Mouse (Mus musculus): ENCODE measurements around the gene Ppm1h. TPM values are rescaled to one million over a fixed set of nuclear protein-coding genes. Genes with fewer than 3 reads are reported as not detected.
A peak's percentile ranks its signal among the peaks of the same experiment; 100 is the strongest.

Ppm1h gene
- polyA plus RNA-seq, 1 experiment from 2014 or later: 10.7 TPM

DNA sequence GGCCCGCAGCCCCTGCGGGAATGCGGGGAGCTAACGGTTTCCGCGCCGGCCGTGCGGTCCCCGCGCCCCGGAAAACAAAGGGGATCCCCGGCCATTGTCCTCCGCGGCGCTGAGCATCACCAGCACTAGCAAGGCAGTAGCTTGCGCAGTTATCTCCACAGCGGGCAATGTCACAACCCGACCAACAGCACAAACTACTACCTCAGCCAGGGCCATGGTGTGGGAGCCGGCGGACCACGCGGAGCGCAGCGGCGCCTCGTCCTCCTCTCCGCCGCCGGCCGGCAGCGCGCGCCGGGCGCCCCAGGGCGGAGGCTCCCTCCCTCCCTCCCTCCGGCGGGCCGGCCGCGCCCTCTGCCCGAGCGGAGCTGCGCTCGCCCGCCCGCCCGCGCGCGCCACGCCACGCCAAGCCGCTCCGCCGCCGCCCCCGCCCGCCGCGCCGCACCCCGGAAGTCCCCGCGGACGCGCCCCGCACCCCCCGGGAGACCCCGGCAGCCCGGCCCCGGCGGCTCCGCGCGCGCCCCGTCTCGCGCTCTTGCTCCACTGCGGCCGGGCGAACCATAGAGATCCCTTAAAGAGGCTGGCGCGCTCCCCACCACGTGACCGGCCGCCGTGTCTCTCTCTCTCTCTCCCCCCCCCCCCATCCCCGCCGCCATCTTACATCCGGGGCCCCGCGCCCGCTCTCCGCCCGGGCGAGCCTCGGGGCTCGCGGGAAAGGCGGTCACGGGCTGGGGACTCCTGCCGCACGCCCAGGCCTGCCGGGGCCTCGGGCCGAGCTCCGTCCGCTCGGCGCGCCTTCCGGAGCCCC lies 307.2 kb downstream of the Ppm1h start:
- 0% methylated on average over 78 of the region's 115 CpGs for WGBS
- Histone ChIP-seq H3K9me3 (no peaks in the 10 kb centered on the region), H3K36me3 (0 out of 2 replicates have a peak, but pooled peaks cover 3% of the 10 kb centered on the region), H3K27me3 (no peaks in the 10 kb centered on the region), H3K4me2 (replicated peaks) (peak overlapping the region; percentile 64), H3K4me3 (peak overlapping the region; percentile 75), H3K4me1 (peaks cover 43% of the 10 kb centered on the region), H3K27ac (replicated peaks) (peak overlapping the region; percentile 99), H3K9ac (replicated peaks) (peak overlapping the region; percentile 91)
- ATAC-seq (replicated peaks): peak; percentile 85

DNA sequence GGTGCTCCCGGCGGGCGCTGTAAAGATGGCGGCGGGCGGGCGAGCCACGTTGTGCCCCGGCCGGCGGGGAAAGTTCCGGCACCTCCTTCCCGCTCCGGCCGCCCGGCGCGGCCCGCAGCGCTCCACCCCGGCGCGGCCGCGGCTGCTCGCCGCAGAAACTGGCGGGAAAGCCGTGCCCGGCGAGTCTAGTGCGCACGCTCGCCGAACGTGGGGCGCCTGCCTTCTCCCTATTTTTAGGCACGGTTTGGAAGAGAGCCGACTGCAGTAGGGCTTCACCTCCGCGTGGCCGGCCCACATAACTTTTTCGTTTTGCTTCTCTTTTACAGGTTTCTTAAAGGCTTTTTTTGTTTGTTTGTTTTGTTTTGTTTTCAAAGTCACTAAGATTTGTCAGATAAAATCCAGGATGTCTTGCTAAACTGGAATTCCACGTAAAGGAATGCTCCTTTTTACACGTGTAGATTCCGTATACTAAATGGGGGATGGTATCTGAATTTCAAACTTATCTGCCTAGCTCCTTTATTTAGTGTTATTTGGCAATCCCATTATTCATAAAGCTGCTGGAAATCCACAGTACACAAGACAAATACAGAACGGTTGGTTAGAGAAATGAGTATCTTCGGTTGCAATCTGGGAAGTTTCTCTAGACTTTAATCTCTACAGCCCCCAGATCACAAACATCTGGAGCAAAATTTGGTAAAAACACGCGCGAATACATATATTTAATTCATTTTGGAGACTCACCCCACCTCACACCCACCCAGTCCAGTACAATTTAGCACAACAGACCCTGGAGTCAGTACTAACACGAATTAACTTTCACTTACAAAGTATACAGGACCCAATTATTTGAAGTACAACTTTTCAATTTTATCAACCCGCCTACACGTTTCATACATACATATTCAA lies 308.0 kb downstream of the Ppm1h start:
- WGBS: 10% methylated on average over 54 of the region's 54 CpGs
- peak; percentile 81 for ATAC-seq (replicated peaks)
- H3K4me3 ChIP-seq: peak overlapping the region; percentile 75
- H3K27me3 ChIP-seq: no peaks in the 10 kb centered on the region
- H3K36me3 ChIP-seq: 0 out of 2 replicates have a peak, but pooled peaks cover 6% of the 10 kb centered on the region
- H3K27ac ChIP-seq (replicated peaks): peak overlapping the region; percentile 99
- peak overlapping the region; percentile 64 for H3K4me2 ChIP-seq (replicated peaks)
- peak overlapping the region; percentile 91 for H3K9ac ChIP-seq (replicated peaks)
- H3K9me3 ChIP-seq: no peaks in the 10 kb centered on the region
- peaks cover 48% of the 10 kb centered on the region for H3K4me1 ChIP-seq

DNA sequence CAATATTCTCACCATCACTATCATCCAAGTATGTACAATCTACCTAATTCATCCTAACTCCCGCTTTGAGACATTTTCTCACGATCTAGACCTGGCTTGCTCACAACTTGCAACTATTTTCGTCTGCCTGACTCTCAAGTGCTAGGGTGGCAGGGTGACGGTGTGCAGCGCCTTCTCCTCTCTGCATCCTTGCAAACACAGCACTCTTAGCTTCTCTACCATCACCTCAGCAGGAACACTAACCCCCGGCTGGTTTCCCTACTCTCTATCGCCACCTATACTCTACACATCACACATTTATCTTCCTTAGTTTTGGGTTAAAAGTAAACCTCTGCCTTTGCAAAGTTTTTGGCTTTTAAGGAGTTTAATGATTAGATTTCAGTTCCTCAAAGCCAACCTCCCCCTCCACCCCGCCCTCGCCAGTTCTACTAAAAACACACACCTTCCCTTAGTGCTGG lies 309.1 kb downstream of the Ppm1h start:
- no peak overlapping the region for H3K4me3 ChIP-seq
- peak overlapping the region; percentile 17; the same call in 1 of the 2 replicates for H3K27ac ChIP-seq (replicated peaks)
- 0 out of 2 replicates have a peak, but pooled peaks have one; percentile 18 for ATAC-seq (replicated peaks)
- H3K9ac ChIP-seq (replicated peaks): no peak overlapping the region
- 32% methylated on average over 9 of the region's 9 CpGs for WGBS
- 0 out of 2 replicates have a peak, but pooled peaks cover 6% of the 10 kb centered on the region for H3K36me3 ChIP-seq
- H3K4me1 ChIP-seq: peaks cover 45% of the 10 kb centered on the region
- H3K27me3 ChIP-seq: no peaks in the 10 kb centered on the region
- no peak overlapping the region for H3K4me2 ChIP-seq (replicated peaks)
- H3K9me3 ChIP-seq: no peaks in the 10 kb centered on the region

DNA sequence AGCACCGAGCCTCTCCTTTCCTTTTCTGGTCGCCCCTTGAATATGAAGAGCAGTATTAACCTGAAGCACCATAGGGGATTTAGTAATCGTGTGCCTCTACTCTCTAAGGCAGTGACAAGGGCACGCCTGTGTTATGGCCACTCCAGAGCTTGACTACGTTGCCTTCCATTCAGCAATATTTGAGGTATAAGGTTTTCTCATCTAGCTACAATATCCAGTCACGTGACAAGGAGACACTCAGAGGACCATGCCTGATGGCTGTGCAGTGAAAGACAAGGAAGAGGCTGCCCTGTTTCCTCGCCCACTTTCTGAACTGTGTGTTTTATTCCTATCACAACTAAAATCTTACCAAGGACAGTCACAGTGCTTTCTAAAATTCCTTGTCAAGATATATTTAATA lies 309.8 kb downstream of the Ppm1h start:
- 87% methylated on average over 7 of the region's 7 CpGs for WGBS
- no peak overlapping the region for H3K9ac ChIP-seq (replicated peaks)
- H3K27me3 ChIP-seq: no peaks in the 10 kb centered on the region
- no peak for ATAC-seq (replicated peaks)
- no peak overlapping the region for H3K4me2 ChIP-seq (replicated peaks)
- H3K9me3 ChIP-seq: no peaks in the 10 kb centered on the region
- H3K4me1 ChIP-seq: peaks cover 38% of the 10 kb centered on the region
- no peak overlapping the region for H3K4me3 ChIP-seq
- 0 out of 2 replicates have a peak, but pooled peaks cover 6% of the 10 kb centered on the region for H3K36me3 ChIP-seq
- no peak overlapping the region for H3K27ac ChIP-seq (replicated peaks)

DNA sequence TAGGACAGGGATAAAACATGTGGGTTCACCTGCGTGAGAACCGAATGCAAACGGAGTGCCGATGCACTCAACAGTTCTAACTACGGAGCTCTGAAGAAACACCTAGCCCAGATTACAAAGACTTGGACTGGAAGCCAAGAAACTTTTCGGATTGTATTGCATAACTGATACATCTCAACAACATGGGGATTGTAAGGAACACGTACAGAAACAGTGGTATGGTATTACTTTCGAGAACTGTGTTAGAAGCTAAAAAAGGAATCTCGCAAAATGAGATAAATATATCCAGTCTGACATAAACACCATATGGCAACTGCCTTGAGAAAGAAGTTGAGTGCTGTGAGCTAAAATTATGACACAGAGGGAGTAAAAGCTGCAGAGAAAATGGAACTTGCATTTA lies 311.4 kb downstream of the Ppm1h start:
- no peaks in the 10 kb centered on the region for H3K9me3 ChIP-seq
- no peaks in the 10 kb centered on the region for H3K27me3 ChIP-seq
- ATAC-seq (replicated peaks): no peak
- peak overlapping the region; percentile 59; the same call in 1 of the 2 replicates for H3K27ac ChIP-seq (replicated peaks)
- H3K36me3 ChIP-seq: peaks cover 12% of the 10 kb centered on the region; the same call in 1 of the 2 replicates
- 89% methylated on average over 9 of the region's 9 CpGs for WGBS
- H3K9ac ChIP-seq (replicated peaks): no peak overlapping the region
- peaks cover 27% of the 10 kb centered on the region for H3K4me1 ChIP-seq
- H3K4me3 ChIP-seq: no peak overlapping the region
- no peak overlapping the region for H3K4me2 ChIP-seq (replicated peaks)

DNA sequence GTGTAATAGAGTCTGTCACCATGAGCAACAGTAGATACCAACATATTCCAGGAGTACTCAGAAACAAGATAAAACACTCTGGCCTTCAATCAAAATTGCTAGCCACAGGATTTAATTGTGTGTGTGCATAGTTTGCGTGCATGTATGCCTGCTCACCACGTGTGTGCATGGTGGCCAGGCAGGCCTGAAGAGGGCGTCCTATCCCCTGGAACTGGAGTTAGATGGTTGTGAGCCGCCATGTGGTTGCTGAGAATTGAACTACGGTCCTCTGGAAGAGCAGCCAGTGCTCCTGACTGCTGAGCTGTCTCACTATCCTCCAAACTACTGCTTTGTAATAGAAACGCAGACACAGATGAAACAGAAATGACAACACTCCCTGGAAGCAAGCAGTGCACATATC lies 312.0 kb downstream of the Ppm1h start:
- Histone ChIP-seq H3K4me2 (replicated peaks) (no peak overlapping the region), H3K4me3 (no peak overlapping the region), H3K36me3 (peaks cover 18% of the 10 kb centered on the region), H3K27ac (replicated peaks) (peak overlapping the region; percentile 59), H3K9me3 (no peaks in the 10 kb centered on the region), H3K4me1 (peaks cover 27% of the 10 kb centered on the region), H3K27me3 (no peaks in the 10 kb centered on the region), H3K9ac (replicated peaks) (no peak overlapping the region)
- 91% methylated on average over 6 of the region's 6 CpGs for WGBS
- ATAC-seq (replicated peaks): no peak

DNA sequence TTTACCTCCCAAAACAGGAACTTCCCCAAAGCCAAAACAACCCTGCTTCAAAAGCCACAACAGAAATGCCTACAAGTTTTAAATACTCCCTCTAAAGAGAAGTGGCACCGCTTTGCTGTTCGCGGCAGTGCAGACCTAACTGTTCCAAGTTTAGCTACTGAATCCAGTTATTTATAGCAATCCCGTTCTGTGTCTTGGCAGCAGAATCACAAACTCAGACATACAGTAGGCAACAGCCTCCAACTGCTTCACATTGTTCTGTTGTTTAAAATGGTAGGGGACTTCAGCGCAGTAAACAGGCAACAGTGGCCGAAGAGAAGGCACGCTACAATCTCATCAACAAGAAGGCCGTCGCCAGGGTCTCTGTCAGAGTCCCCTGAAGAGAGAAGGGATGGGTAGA lies 312.5 kb downstream of the Ppm1h start:
- Histone ChIP-seq H3K9ac (replicated peaks) (no peak overlapping the region), H3K4me1 (peaks cover 27% of the 10 kb centered on the region), H3K27me3 (no peaks in the 10 kb centered on the region), H3K4me2 (replicated peaks) (no peak overlapping the region), H3K4me3 (no peak overlapping the region), H3K27ac (replicated peaks) (peak overlapping the region; percentile 59), H3K36me3 (peaks cover 21% of the 10 kb centered on the region), H3K9me3 (no peaks in the 10 kb centered on the region)
- ATAC-seq (replicated peaks): no peak; the same call in 1 of the 2 replicates
- WGBS: 77% methylated on average over 9 of the region's 9 CpGs

DNA sequence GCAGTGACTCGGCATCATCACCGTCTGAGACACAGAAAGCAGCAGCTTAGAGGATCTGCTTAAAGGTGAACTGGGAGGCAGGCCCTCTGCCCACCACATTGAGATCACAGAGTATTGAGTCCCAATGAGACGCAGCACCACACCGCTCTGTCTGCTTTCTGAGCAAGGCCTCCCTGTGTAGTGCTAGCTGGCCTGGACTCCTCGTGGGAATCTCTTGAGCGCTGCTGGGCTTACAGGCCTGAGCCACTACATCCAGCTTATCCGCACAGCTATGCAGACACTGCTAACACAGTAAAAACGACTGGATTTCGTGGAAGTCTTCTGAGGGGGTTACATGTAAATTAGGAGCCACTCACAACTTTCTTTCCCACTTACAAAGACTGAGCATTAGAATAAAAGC lies 313.1 kb downstream of the Ppm1h start:
- Histone ChIP-seq H3K4me2 (replicated peaks) (no peak overlapping the region), H3K9me3 (no peaks in the 10 kb centered on the region), H3K36me3 (peaks cover 25% of the 10 kb centered on the region), H3K27ac (replicated peaks) (peak overlapping the region; percentile 59), H3K9ac (replicated peaks) (no peak overlapping the region), H3K27me3 (no peaks in the 10 kb centered on the region), H3K4me3 (no peak overlapping the region), H3K4me1 (peaks cover 25% of the 10 kb centered on the region)
- WGBS: 84% methylated on average over 9 of the region's 9 CpGs
- no peak for ATAC-seq (replicated peaks)

DNA sequence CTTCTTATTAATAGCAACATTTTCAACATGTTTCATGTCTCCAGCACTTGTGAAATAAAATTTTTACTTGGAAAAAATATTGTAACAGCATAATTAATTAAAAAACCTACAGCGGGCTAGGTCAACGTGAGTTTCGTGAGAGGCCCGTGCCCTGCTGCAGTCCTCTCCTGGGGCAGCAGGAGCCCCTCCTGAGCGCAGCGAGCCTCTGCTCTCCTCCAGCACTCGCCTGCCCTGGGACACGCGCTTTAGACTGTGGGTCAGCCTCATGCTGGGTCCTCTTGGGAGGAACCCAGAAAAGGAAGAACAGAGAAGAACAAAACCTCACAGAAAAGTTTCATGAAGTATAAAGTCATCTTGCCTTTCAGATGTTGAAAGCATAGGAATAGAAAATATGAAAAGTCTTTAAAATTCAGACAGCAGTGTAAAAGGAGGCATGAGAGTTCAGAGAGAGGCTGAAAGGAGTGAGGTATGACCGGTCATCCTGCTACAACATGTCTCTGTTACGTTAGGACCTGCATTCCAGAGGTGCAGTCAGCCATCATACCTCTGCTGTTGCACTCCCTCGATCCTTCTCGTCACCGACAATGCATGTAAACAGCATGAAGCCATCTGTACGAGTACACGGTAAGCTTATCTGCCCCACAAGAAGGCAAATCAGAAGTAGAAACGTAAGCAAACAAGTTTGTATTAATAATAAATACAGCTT lies 316.0 kb downstream of the Ppm1h start:
- Histone ChIP-seq H3K4me1 (peaks cover 10% of the 10 kb centered on the region), H3K4me3 (no peak overlapping the region), H3K4me2 (replicated peaks) (no peak overlapping the region), H3K36me3 (peaks cover 52% of the 10 kb centered on the region), H3K27me3 (no peaks in the 10 kb centered on the region), H3K9me3 (no peaks in the 10 kb centered on the region), H3K9ac (replicated peaks) (no peak overlapping the region), H3K27ac (replicated peaks) (no peak overlapping the region)
- WGBS: 67% methylated on average over 17 of the region's 17 CpGs
- ATAC-seq (replicated peaks): no peak

Data from forebrain, embryonic 15.5 days (tissue).